Mouse (Mus musculus): ENCODE data around the gene Maip1. TPM values are rescaled to one million over a fixed set of nuclear protein-coding genes. Genes with fewer than 3 reads are reported as not detected.
A peak's percentile ranks its signal among the peaks of the same experiment; 100 is the strongest.

The Maip1 gene
- polyA plus RNA-seq, 1 experiment from 2014 or later, result 13.2 TPM

- no peak overlapping the region for H3K4me2 ChIP-seq
- H3K9me3 ChIP-seq (replicated peaks), result no peaks in the 10 kb centered on the region
- no peaks in the 10 kb centered on the region for H3K4me1 ChIP-seq
- H3K36me3 ChIP-seq, result peaks cover 45% of the 10 kb centered on the region
- 81% methylated on average over 4 of the region's 4 CpGs for WGBS (ENCODE audit: insufficient replicate concordance)
- ATAC-seq, result no peak
- no peak overlapping the region for H3K27ac ChIP-seq
- H3K9ac ChIP-seq, result no peak overlapping the region
- H3K4me3 ChIP-seq, result no peak overlapping the region
- no peaks in the 10 kb centered on the region for H3K27me3 ChIP-seq (replicated peaks)
Observed at GRCm38 (mm10) chr1:57390993-57391790, 14.9 kb upstream of the Maip1 start.

- Histone ChIP-seq H3K27ac (no peak overlapping the region), H3K9me3 (replicated peaks) (no peaks in the 10 kb centered on the region), H3K9ac (no peak overlapping the region), H3K4me3 (no peak overlapping the region), H3K4me1 (no peaks in the 10 kb centered on the region), H3K27me3 (replicated peaks) (no peaks in the 10 kb centered on the region), H3K36me3 (peaks cover 55% of the 10 kb centered on the region), H3K4me2 (no peak overlapping the region)
- no peak for ATAC-seq
- WGBS (ENCODE audit: insufficient replicate concordance), result 75% methylated on average over 4 of the region's 4 CpGs
Observed at GRCm38 (mm10) chr1:57392417-57392816, 13.7 kb upstream of the Maip1 start.

GRCm38 (mm10) chr1:57394051-57394450 lies 12.1 kb upstream of the Maip1 start:
- WGBS (ENCODE audit: insufficient replicate concordance), result 50% methylated on average over 3 of the region's 3 CpGs
- H3K4me1 ChIP-seq, result no peaks in the 10 kb centered on the region
- H3K36me3 ChIP-seq, result peaks cover 55% of the 10 kb centered on the region
- no peak overlapping the region for H3K4me2 ChIP-seq
- H3K9me3 ChIP-seq (replicated peaks), result no peaks in the 10 kb centered on the region
- no peak overlapping the region for H3K4me3 ChIP-seq
- no peak overlapping the region for H3K27ac ChIP-seq
- no peaks in the 10 kb centered on the region for H3K27me3 ChIP-seq (replicated peaks)
- ATAC-seq, result no peak
- H3K9ac ChIP-seq, result no peak overlapping the region

- Histone ChIP-seq H3K27me3 (replicated peaks) (no peaks in the 10 kb centered on the region), H3K27ac (no peak overlapping the region), H3K9ac (no peak overlapping the region), H3K4me3 (no peak overlapping the region), H3K9me3 (replicated peaks) (no peaks in the 10 kb centered on the region), H3K4me1 (peaks cover 5% of the 10 kb centered on the region; the same call in 1 of the 2 replicates), H3K36me3 (peaks cover 48% of the 10 kb centered on the region), H3K4me2 (no peak overlapping the region)
- WGBS (ENCODE audit: insufficient replicate concordance), result 85% methylated on average over 2 of the region's 2 CpGs
- no peak for ATAC-seq
Observed at GRCm38 (mm10) chr1:57400321-57400720, 5.8 kb upstream of the Maip1 start.

- no peak overlapping the region for H3K9ac ChIP-seq
- WGBS (ENCODE audit: insufficient replicate concordance), result 83% methylated on average over 2 of the region's 2 CpGs
- no peak for ATAC-seq
- H3K4me3 ChIP-seq, result no peak overlapping the region
- no peaks in the 10 kb centered on the region for H3K27me3 ChIP-seq (replicated peaks)
- no peaks in the 10 kb centered on the region for H3K9me3 ChIP-seq (replicated peaks)
- no peak overlapping the region for H3K27ac ChIP-seq
- H3K4me1 ChIP-seq, result peaks cover 11% of the 10 kb centered on the region
- H3K4me2 ChIP-seq, result no peak overlapping the region
- H3K36me3 ChIP-seq, result peaks cover 45% of the 10 kb centered on the region
Observed at GRCm38 (mm10) chr1:57400877-57401276, 5.3 kb upstream of the Maip1 start.

GRCm38 (mm10) chr1:57402116-57402515 lies 4.0 kb upstream of the Maip1 start:
- no peak overlapping the region for H3K4me3 ChIP-seq
- no peaks in the 10 kb centered on the region for H3K27me3 ChIP-seq (replicated peaks)
- WGBS (ENCODE audit: insufficient replicate concordance), result 81% methylated on average over 5 of the region's 5 CpGs
- no peaks in the 10 kb centered on the region for H3K9me3 ChIP-seq (replicated peaks)
- H3K4me1 ChIP-seq, result peaks cover 12% of the 10 kb centered on the region
- peaks cover 36% of the 10 kb centered on the region for H3K36me3 ChIP-seq
- H3K27ac ChIP-seq, result no peak overlapping the region
- no peak for ATAC-seq
- no peak overlapping the region for H3K9ac ChIP-seq
- H3K4me2 ChIP-seq, result no peak overlapping the region

- Histone ChIP-seq H3K36me3 (peaks cover 40% of the 10 kb centered on the region), H3K4me1 (peaks cover 33% of the 10 kb centered on the region), H3K9ac (no peak overlapping the region), H3K27me3 (replicated peaks) (no peaks in the 10 kb centered on the region), H3K27ac (no peak overlapping the region), H3K9me3 (replicated peaks) (no peaks in the 10 kb centered on the region), H3K4me2 (peak overlapping the region; percentile 82; the same call in 1 of the 2 replicates), H3K4me3 (no peak overlapping the region)
- no peak for ATAC-seq
- WGBS (ENCODE audit: insufficient replicate concordance), result 66% methylated on average over 2 of the region's 2 CpGs
Observed at GRCm38 (mm10) chr1:57408994-57409393, 2.9 kb downstream of the Maip1 start.

GRCm38 (mm10) chr1:57413397-57413796 lies 7.3 kb downstream of the Maip1 start:
- 66% methylated on average over 2 of the region's 2 CpGs for WGBS (ENCODE audit: insufficient replicate concordance)
- H3K27ac ChIP-seq, result no peak overlapping the region
- peaks cover 9% of the 10 kb centered on the region for H3K4me1 ChIP-seq
- H3K9ac ChIP-seq, result no peak overlapping the region
- no peaks in the 10 kb centered on the region for H3K27me3 ChIP-seq (replicated peaks)
- H3K36me3 ChIP-seq, result peaks cover 60% of the 10 kb centered on the region
- H3K9me3 ChIP-seq (replicated peaks), result no peaks in the 10 kb centered on the region
- H3K4me3 ChIP-seq, result no peak overlapping the region
- no peak for ATAC-seq
- no peak overlapping the region for H3K4me2 ChIP-seq

- no peak overlapping the region for H3K9ac ChIP-seq
- H3K4me1 ChIP-seq, result peaks cover 3% of the 10 kb centered on the region; the same call in 1 of the 2 replicates
- no peaks in the 10 kb centered on the region for H3K27me3 ChIP-seq (replicated peaks)
- WGBS (ENCODE audit: insufficient replicate concordance), result 18% methylated on average over 1 of the region's 1 CpGs
- ATAC-seq, result no peak
- no peak overlapping the region for H3K4me3 ChIP-seq
- H3K27ac ChIP-seq, result no peak overlapping the region
- no peak overlapping the region for H3K4me2 ChIP-seq
- H3K9me3 ChIP-seq (replicated peaks), result no peaks in the 10 kb centered on the region
- H3K36me3 ChIP-seq, result no peaks in the 10 kb centered on the region
Observed at GRCm38 (mm10) chr1:57423696-57424095, 17.6 kb downstream of the Maip1 start.

- H3K36me3 ChIP-seq, result no peaks in the 10 kb centered on the region
- no peaks in the 10 kb centered on the region; the same call in 1 of the 2 replicates for H3K27me3 ChIP-seq (replicated peaks)
- ATAC-seq, result no peak
- H3K4me1 ChIP-seq, result no peaks in the 10 kb centered on the region
- no peak overlapping the region for H3K4me3 ChIP-seq
- no peaks in the 10 kb centered on the region for H3K9me3 ChIP-seq (replicated peaks)
- WGBS (ENCODE audit: insufficient replicate concordance), result 48% methylated on average over 16 of the region's 16 CpGs
- H3K9ac ChIP-seq, result no peak overlapping the region
- no peak overlapping the region for H3K27ac ChIP-seq
- no peak overlapping the region for H3K4me2 ChIP-seq
Observed at GRCm38 (mm10) chr1:57428368-57429308, 22.5 kb downstream of the Maip1 start.

- no peaks in the 10 kb centered on the region for H3K4me1 ChIP-seq
- H3K9ac ChIP-seq, result no peak overlapping the region
- no peak for ATAC-seq
- H3K36me3 ChIP-seq, result no peaks in the 10 kb centered on the region
- H3K27ac ChIP-seq, result no peak overlapping the region
- H3K27me3 ChIP-seq (replicated peaks), result no peaks in the 10 kb centered on the region; the same call in 1 of the 2 replicates
- peak overlapping the region; percentile 11; the same call in 1 of the 2 replicates for H3K4me2 ChIP-seq
- H3K9me3 ChIP-seq (replicated peaks), result no peaks in the 10 kb centered on the region
- WGBS (ENCODE audit: insufficient replicate concordance), result 12% methylated on average over 12 of the region's 12 CpGs
- H3K4me3 ChIP-seq, result no peak overlapping the region
Observed at GRCm38 (mm10) chr1:57429786-57430483, 23.8 kb downstream of the Maip1 start.

Measured in liver, embryonic 12.5 days (tissue).